In the genomic region with DNA sequence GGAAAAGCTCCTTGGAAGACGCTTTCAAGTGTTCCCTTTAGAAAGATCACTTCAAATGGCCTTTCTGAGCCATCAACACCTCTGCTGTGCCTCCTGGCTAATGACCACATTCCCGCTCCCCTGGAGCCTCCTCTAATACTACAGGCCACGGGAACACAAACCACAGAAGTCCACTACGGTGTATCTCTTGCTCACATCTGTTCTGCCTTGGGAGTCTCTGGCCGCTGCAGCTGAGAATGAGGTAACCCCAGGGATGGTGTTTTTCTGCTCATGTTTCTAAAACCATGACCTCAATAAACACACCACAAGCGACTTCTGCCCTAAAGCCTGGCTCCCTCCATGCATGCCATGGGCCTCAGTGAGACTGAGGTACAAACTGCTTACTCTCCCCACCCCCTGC, we compare ENCODE assay signal across 20 mouse cellular contexts.
"Had no signal": no experiment of that assay in that cellular context is flagged by ENCODE, and none has a peak within 500 bp of the region (broad histone marks: within the 10 kb centered on the region; RNA-seq: fewer than 3 reads in every experiment).

No protein-coding gene starts in this region.

- H3K27me3 ChIP-seq: lung, embryonic 15.5 days; midbrain, embryonic 12.5 days; neural tube, embryonic 13.5 days; neural tube, embryonic 15.5 days had no signal

- H3K9ac ChIP-seq: lung, embryonic 15.5 days; midbrain, embryonic 12.5 days; neural tube, embryonic 13.5 days; neural tube, embryonic 15.5 days had no signal

- H3K9me3 ChIP-seq: lung, embryonic 15.5 days; midbrain, embryonic 10.5 days; midbrain, embryonic 12.5 days; neural tube, embryonic 13.5 days; neural tube, embryonic 15.5 days had no signal

- DNase-seq: lung, adult 2 months; lung, postnatal 14 days; lung, postnatal 4 days; midbrain, embryonic 14.5 days; retina, postnatal 1 day; right cerebral cortex, adult 18-20 months; right cerebral cortex, postnatal 25 days; right cerebral cortex, postnatal 4 days; spleen, adult 18-20 months; thymus, adult 18-20 months; thymus, postnatal 14 days; thymus, postnatal 36 days had no signal

- ATAC-seq: lung, postnatal 0 days; midbrain, embryonic 16.5 days had no signal

- H3K4me2 ChIP-seq: lung, embryonic 15.5 days; midbrain, embryonic 12.5 days; neural tube, embryonic 13.5 days; neural tube, embryonic 15.5 days had no signal

- H3K4me1 ChIP-seq: neural tube, embryonic 15.5 days had no signal

- H3K4me3 ChIP-seq: lung, embryonic 15.5 days; midbrain, embryonic 10.5 days; midbrain, embryonic 12.5 days; myocyte; neural tube, embryonic 13.5 days; neural tube, embryonic 15.5 days had no signal

- H3K27ac ChIP-seq: lung, embryonic 15.5 days; midbrain, embryonic 10.5 days; midbrain, embryonic 12.5 days; neural tube, embryonic 13.5 days; neural tube, embryonic 15.5 days had no signal
